Comparison of ENCODE assay signal across 8 mouse cellular contexts in genomic region chr10:115314582-115315452, GRCm38 (mm10). TPM values are rescaled to one million over a fixed set of nuclear protein-coding genes. Genes with fewer than 3 reads are reported as not detected.
A peak's percentile ranks its signal among the peaks of the same experiment; 100 is the strongest.
DNase-seq lines count a peak whose midpoint lies in the region; ATAC-seq and TF ChIP-seq lines count a peak whose summit lies in the region.

No protein-coding gene starts in this region.

- H3K4me2 ChIP-seq in embryonic facial prominence, embryonic 13.5 days: peak overlapping the region; percentile 83
- H3K4me2 ChIP-seq in limb, embryonic 14.5 days (replicated peaks; ENCODE audit: low read depth, low read length, severe bottlenecking): peak overlapping the region; percentile 90
- H3K4me2 ChIP-seq in midbrain, embryonic 13.5 days (replicated peaks): peak overlapping the region; percentile 82

- DNase-seq in heart, adult 18-20 months: peak; percentile 48 to 67
- DNase-seq in heart, adult 8-10 months (ENCODE audit: low spot score): no peak
- DNase-seq in NIH3T3 (ENCODE audit: low read depth): peak; percentile 50
- peak; percentile 44 for DNase-seq in heart, postnatal 4 days
- DNase-seq in limb, embryonic 14.5 days (ENCODE audit: low spot score): no peak
- peak; percentile 40 to 66 for DNase-seq in thymus, adult 18-20 months

- peak overlapping the region; percentile 87 for H3K9ac ChIP-seq in embryonic facial prominence, embryonic 13.5 days
- peak overlapping the region; percentile 85 for H3K9ac ChIP-seq in limb, embryonic 14.5 days (ENCODE audit: low read depth, low read length, severe bottlenecking)
- peak overlapping the region; percentile 94 for H3K9ac ChIP-seq in midbrain, embryonic 13.5 days (replicated peaks)

- H3K27me3 ChIP-seq in embryonic facial prominence, embryonic 13.5 days: no peaks in the 10 kb centered on the region
- no peaks in the 10 kb centered on the region for H3K27me3 ChIP-seq in limb, embryonic 14.5 days (ENCODE audit: control insufficient read depth, insufficient read depth, low read length)
- H3K27me3 ChIP-seq in midbrain, embryonic 13.5 days: no peaks in the 10 kb centered on the region

- no peak for TF ChIP-seq POLR2A in limb, embryonic 14.5 days (IDR thresholded peaks at IDR 0.05; ENCODE audit: borderline replicate concordance, extremely low read depth, insufficient read depth, insufficient read length)

- peak overlapping the region; percentile 93 for H3K27ac ChIP-seq in embryonic facial prominence, embryonic 13.5 days
- H3K27ac ChIP-seq in limb, embryonic 14.5 days (replicated peaks; ENCODE audit: low read depth, low read length): peak overlapping the region; percentile 90
- H3K27ac ChIP-seq in midbrain, embryonic 13.5 days: peak overlapping the region; percentile 94

- WGBS in embryonic facial prominence, embryonic 13.5 days: 1% methylated on average over 60 of the region's 73 CpGs
- WGBS in limb, embryonic 14.5 days: 3% methylated on average over 40 of the region's 73 CpGs
- 2% methylated on average over 46 of the region's 73 CpGs for WGBS in midbrain, embryonic 13.5 days

- H3K9me3 ChIP-seq in embryonic facial prominence, embryonic 13.5 days: no peaks in the 10 kb centered on the region
- no peaks in the 10 kb centered on the region for H3K9me3 ChIP-seq in limb, embryonic 14.5 days (ENCODE audit: control insufficient read depth, low read length)
- no peaks in the 10 kb centered on the region for H3K9me3 ChIP-seq in midbrain, embryonic 13.5 days

- peaks cover 25% of the 10 kb centered on the region for H3K4me1 ChIP-seq in embryonic facial prominence, embryonic 13.5 days
- peaks cover 8% of the 10 kb centered on the region for H3K4me1 ChIP-seq in limb, embryonic 14.5 days (ENCODE audit: control insufficient read depth, insufficient read depth, low read length)
- peaks cover 43% of the 10 kb centered on the region for H3K4me1 ChIP-seq in midbrain, embryonic 13.5 days (replicated peaks)

- peak overlapping the region; percentile 92 for H3K4me3 ChIP-seq in embryonic facial prominence, embryonic 13.5 days
- H3K4me3 ChIP-seq in limb, embryonic 14.5 days (replicated peaks; ENCODE audit: low read length): peak overlapping the region; percentile 87
- peak overlapping the region; percentile 96 for H3K4me3 ChIP-seq in midbrain, embryonic 13.5 days (replicated peaks)

- peak; percentile 52 for ATAC-seq in embryonic facial prominence, embryonic 13.5 days (ENCODE audit: insufficient number of reproducible peaks, insufficient read depth, low FRiP score, low TSS enrichment, low read depth)
- peak; percentile 58 for ATAC-seq in limb, embryonic 14.5 days (ENCODE audit: low FRiP score, low read depth)
- ATAC-seq in midbrain, embryonic 13.5 days: peak; percentile 81

- H3K36me3 ChIP-seq in embryonic facial prominence, embryonic 13.5 days: no peaks in the 10 kb centered on the region
- 0 out of 2 replicates have a peak, but pooled peaks cover 2% of the 10 kb centered on the region for H3K36me3 ChIP-seq in limb, embryonic 14.5 days (ENCODE audit: control insufficient read depth, insufficient read depth, low read length)
- no peaks in the 10 kb centered on the region for H3K36me3 ChIP-seq in midbrain, embryonic 13.5 days

RNA-seq across cellular contexts. Expression of gene Rab21, which starts 0.6 kb away (rescaled TPM):
- total RNA-seq in heart, adult 18-20 months (2021): 10 to 100 TPM; 77.8 to 81.0 TPM
- total RNA-seq in heart, adult 8-10 months (2022): 10 to 100 TPM; 74.8 to 90.9 (median 80.1) TPM
- polyA plus RNA-seq in embryonic facial prominence, embryonic 13.5 days (2015; fragmentation: Nextera tagmentation; extraction: Ambion mirVana): 4.3 and 6.0 TPM in 2 replicates
- 10 to 100 TPM; 57.3 to 58.2 TPM for total RNA-seq in heart, postnatal 4 days (2021)
- polyA plus RNA-seq in limb, embryonic 14.5 days (2012; rRNA removed): 19.9 and 20.3 TPM in 2 replicates
- 8.0 and 13.6 TPM in 2 replicates for polyA plus RNA-seq in limb, embryonic 14.5 days (2014; fragmentation: Nextera tagmentation; extraction: Ambion mirVana)
- polyA plus RNA-seq in midbrain, embryonic 13.5 days (2015; fragmentation: Nextera tagmentation; extraction: Ambion mirVana): 6.7 and 7.0 TPM in 2 replicates

RNA-seq across cellular contexts. Expression of gene Tmem19, which starts 47.5 kb away (rescaled TPM):
- total RNA-seq in heart, adult 18-20 months (2021): 10 to 100 TPM; 11.2 to 16.9 TPM
- 10 to 100 TPM in 3 of 4 experiments, 1 to 10 TPM in 1; 9.9 to 12.7 (median 11.3) TPM for total RNA-seq in heart, adult 8-10 months (2022)
- 25.6 and 27.3 TPM in 2 replicates for polyA plus RNA-seq in embryonic facial prominence, embryonic 13.5 days (2015; fragmentation: Nextera tagmentation; extraction: Ambion mirVana)
- 10 to 100 TPM; 17.5 to 17.6 TPM for total RNA-seq in heart, postnatal 4 days (2021)
- polyA plus RNA-seq in limb, embryonic 14.5 days (2012; rRNA removed): 18.2 and 19.2 TPM in 2 replicates
- polyA plus RNA-seq in limb, embryonic 14.5 days (2014; fragmentation: Nextera tagmentation; extraction: Ambion mirVana): 26.4 and 30.1 TPM in 2 replicates
- polyA plus RNA-seq in midbrain, embryonic 13.5 days (2015; fragmentation: Nextera tagmentation; extraction: Ambion mirVana): 41.9 and 43.4 TPM in 2 replicates

Comparison
In these comparisons a context has a peak if more than half of its experiments do, and no peak if none do; other contexts are left out.
1. DNase-seq: peak in heart, adult 18-20 months (2 of 2), NIH3T3 (single experiment), heart, postnatal 4 days (single experiment) and thymus, adult 18-20 months (2 of 2); none in heart, adult 8-10 months (single experiment) and limb, embryonic 14.5 days (single experiment).
2. Peak in every context shown above with its lines, with median percentiles within 50 percentile points of each other: ATAC-seq, H3K27ac ChIP-seq, H3K4me2 ChIP-seq, H3K4me3 ChIP-seq and H3K9ac ChIP-seq.